Mouse (Mus musculus): ENCODE measurements around the gene Gm45521. TPM values are rescaled to one million over a fixed set of nuclear protein-coding genes. Genes with fewer than 3 reads are reported as not detected.
A peak's percentile ranks its signal among the peaks of the same experiment; 100 is the strongest.
"Not testable (repeated sequence)": the region's sequence is repeated elsewhere in the genome, so short reads cannot be mapped to it uniquely, and the experiment has no call there.

Gm45521 gene
- polyA plus RNA-seq, 1 experiment from 2014 or later = not detected

- ATAC-seq (ENCODE audit: insufficient number of reproducible peaks, insufficient read depth, low FRiP score, low read depth) = no peak
- WGBS = 81% methylated on average over 5 of the region's 5 CpGs
- Histone ChIP-seq H3K27me3 (ENCODE audit: control insufficient read depth, insufficient read depth, low read length) (peaks cover 26% of the 10 kb centered on the region), H3K9me3 (ENCODE audit: control insufficient read depth, low read length) (no peaks in the 10 kb centered on the region), H3K4me1 (ENCODE audit: control insufficient read depth in 2 of 2, insufficient read depth in 2 of 2, low read length in 2 of 2) (peaks cover 12 to 17% of the 10 kb centered on the region in 2 experiments), H3K27ac (replicated peaks in 1 of 2; ENCODE audit: control insufficient read depth in 1 of 2, insufficient read depth in 1 of 2, low read depth in 2 of 2, low read length in 2 of 2) (no peak overlapping the region), H3K9ac (ENCODE audit: low read length) (no peak overlapping the region), H3K36me3 (ENCODE audit: control insufficient read depth, insufficient read depth, low read length) (no peaks in the 10 kb centered on the region), H3K4me3 (ENCODE audit: control insufficient read depth in 1 of 2, insufficient read depth in 1 of 2, low read depth in 1 of 2, low read length in 2 of 2) (no peak overlapping the region), H3K4me2 (ENCODE audit: low read length) (no peak overlapping the region)
These were observed 43.2 kb downstream of the Gm45521 start for GRCm38 (mm10) chr14:8000247-8000646.

GRCm38 (mm10) chr14:8000831-8001685 is 44.0 kb downstream of the Gm45521 start:
- Histone ChIP-seq H3K4me2 (ENCODE audit: low read length) (peak overlapping the region; percentile 42), H3K27me3 (ENCODE audit: control insufficient read depth, insufficient read depth, low read length) (peaks cover 26% of the 10 kb centered on the region), H3K27ac (replicated peaks in 1 of 2; ENCODE audit: control insufficient read depth in 1 of 2, insufficient read depth in 1 of 2, low read depth in 2 of 2, low read length in 2 of 2) (no peak overlapping the region), H3K4me1 (ENCODE audit: control insufficient read depth in 2 of 2, insufficient read depth in 2 of 2, low read length in 2 of 2) (peaks cover 12 to 17% of the 10 kb centered on the region in 2 experiments), H3K4me3 (ENCODE audit: control insufficient read depth in 1 of 2, insufficient read depth in 1 of 2, low read depth in 1 of 2, low read length in 2 of 2) (no peak overlapping the region), H3K36me3 (ENCODE audit: control insufficient read depth, insufficient read depth, low read length) (no peaks in the 10 kb centered on the region), H3K9me3 (ENCODE audit: control insufficient read depth, low read length) (no peaks in the 10 kb centered on the region), H3K9ac (ENCODE audit: low read length) (no peak overlapping the region)
- 17% methylated on average over 15 of the region's 17 CpGs for WGBS
- no peak for ATAC-seq (ENCODE audit: insufficient number of reproducible peaks, insufficient read depth, low FRiP score, low read depth)

- Histone ChIP-seq H3K4me3 (ENCODE audit: control insufficient read depth in 1 of 2, insufficient read depth in 1 of 2, low read depth in 1 of 2, low read length in 2 of 2) (peak within 1 kb of the TSS; percentile 58 to 79), H3K27ac (replicated peaks in 1 of 2; ENCODE audit: control insufficient read depth in 1 of 2, insufficient read depth in 1 of 2, low read depth in 2 of 2, low read length in 2 of 2) (0 out of 4 replicates have a peak within 1 kb of the TSS, but pooled peaks of 1 of the 2 experiments have one; percentile 28), H3K36me3 (ENCODE audit: control insufficient read depth, insufficient read depth, low read length) (no peaks in the 10 kb centered on the region), H3K27me3 (ENCODE audit: control insufficient read depth, insufficient read depth, low read length) (peaks cover 26% of the 10 kb centered on the region), H3K9me3 (ENCODE audit: control insufficient read depth, low read length) (no peaks in the 10 kb centered on the region), H3K4me1 (ENCODE audit: control insufficient read depth in 2 of 2, insufficient read depth in 2 of 2, low read length in 2 of 2) (peaks cover 12 to 14% of the 10 kb centered on the region in 2 experiments), H3K9ac (ENCODE audit: low read length) (peak within 1 kb of the TSS; percentile 78), H3K4me2 (ENCODE audit: low read length) (peak within 1 kb of the TSS; percentile 95)
- peak; percentile 60 for ATAC-seq (ENCODE audit: insufficient number of reproducible peaks, insufficient read depth, low FRiP score, low read depth)
- under 1% methylated on average over 38 of the region's 38 CpGs for WGBS
These were observed 45.5 kb downstream of the Gm45521 start, which contains the start of gene Abhd6 for GRCm38 (mm10) chr14:8002432-8003092. Abhd6 (plus strand) TSS chr14:8002902.

- peak overlapping the region; percentile 58 to 79 for H3K4me3 ChIP-seq (ENCODE audit: control insufficient read depth in 1 of 2, insufficient read depth in 1 of 2, low read depth in 1 of 2, low read length in 2 of 2)
- no peaks in the 10 kb centered on the region for H3K36me3 ChIP-seq (ENCODE audit: control insufficient read depth, insufficient read depth, low read length)
- no peaks in the 10 kb centered on the region for H3K9me3 ChIP-seq (ENCODE audit: control insufficient read depth, low read length)
- H3K9ac ChIP-seq (ENCODE audit: low read length) = peak overlapping the region; percentile 78
- H3K4me1 ChIP-seq (ENCODE audit: control insufficient read depth in 2 of 2, insufficient read depth in 2 of 2, low read length in 2 of 2) = peaks cover 12 to 14% of the 10 kb centered on the region in 2 experiments
- peak overlapping the region; percentile 95 for H3K4me2 ChIP-seq (ENCODE audit: low read length)
- H3K27me3 ChIP-seq (ENCODE audit: control insufficient read depth, insufficient read depth, low read length) = peaks cover 26% of the 10 kb centered on the region
- WGBS = 2% methylated on average over 23 of the region's 23 CpGs
- H3K27ac ChIP-seq (replicated peaks in 1 of 2; ENCODE audit: control insufficient read depth in 1 of 2, insufficient read depth in 1 of 2, low read depth in 2 of 2, low read length in 2 of 2) = 0 out of 4 replicates have a peak overlapping the region, but pooled peaks of 1 of the 2 experiments have one; percentile 28
- ATAC-seq (ENCODE audit: insufficient number of reproducible peaks, insufficient read depth, low FRiP score, low read depth) = peak; percentile 32
These were observed 46.1 kb downstream of the Gm45521 start for GRCm38 (mm10) chr14:8003093-8003670.

GRCm38 (mm10) chr14:8003727-8004670 is 46.9 kb downstream of the Gm45521 start:
- Histone ChIP-seq H3K4me3 (ENCODE audit: control insufficient read depth in 1 of 2, insufficient read depth in 1 of 2, low read depth in 1 of 2, low read length in 2 of 2) (peak overlapping the region; percentile 58 to 79), H3K9me3 (ENCODE audit: control insufficient read depth, low read length) (no peaks in the 10 kb centered on the region), H3K27ac (replicated peaks in 1 of 2; ENCODE audit: control insufficient read depth in 1 of 2, insufficient read depth in 1 of 2, low read depth in 2 of 2, low read length in 2 of 2) (no peak overlapping the region), H3K9ac (ENCODE audit: low read length) (peak overlapping the region; percentile 78), H3K36me3 (ENCODE audit: control insufficient read depth, insufficient read depth, low read length) (no peaks in the 10 kb centered on the region), H3K4me1 (ENCODE audit: control insufficient read depth in 2 of 2, insufficient read depth in 2 of 2, low read length in 2 of 2) (peaks cover 12 to 14% of the 10 kb centered on the region in 2 experiments), H3K4me2 (ENCODE audit: low read length) (peak overlapping the region; percentile 95), H3K27me3 (ENCODE audit: control insufficient read depth, insufficient read depth, low read length) (peaks cover 26% of the 10 kb centered on the region)
- 53% methylated on average over 18 of the region's 18 CpGs for WGBS
- no peak for ATAC-seq (ENCODE audit: insufficient number of reproducible peaks, insufficient read depth, low FRiP score, low read depth)

GRCm38 (mm10) chr14:8006061-8006460 is 49.0 kb downstream of the Gm45521 start:
- not testable (repeated sequence) for H3K27ac ChIP-seq (replicated peaks in 1 of 2; ENCODE audit: control insufficient read depth in 1 of 2, insufficient read depth in 1 of 2, low read depth in 2 of 2, low read length in 2 of 2); H3K9ac ChIP-seq (ENCODE audit: low read length); ATAC-seq (ENCODE audit: insufficient number of reproducible peaks, insufficient read depth, low FRiP score, low read depth); H3K36me3 ChIP-seq (ENCODE audit: control insufficient read depth, insufficient read depth, low read length); H3K4me3 ChIP-seq (ENCODE audit: control insufficient read depth in 1 of 2, insufficient read depth in 1 of 2, low read depth in 1 of 2, low read length in 2 of 2); H3K4me2 ChIP-seq (ENCODE audit: low read length); H3K9me3 ChIP-seq (ENCODE audit: control insufficient read depth, low read length); H3K27me3 ChIP-seq (ENCODE audit: control insufficient read depth, insufficient read depth, low read length)
- 58% methylated on average over 3 of the region's 3 CpGs for WGBS
- peaks cover 11 to 12% of the 10 kb centered on the region in 2 experiments for H3K4me1 ChIP-seq (ENCODE audit: control insufficient read depth in 2 of 2, insufficient read depth in 2 of 2, low read length in 2 of 2)

Measured in heart, embryonic 14.5 days (tissue).